Mouse (Mus musculus) layer of hippocampus, postnatal 14 days (tissue): Measurements from ENCODE around the gene Cd200r3. TPM values are rescaled to one million over a fixed set of nuclear protein-coding genes. Genes with fewer than 3 reads are reported as not detected.
A peak's percentile ranks its signal among the peaks of the same experiment; 100 is the strongest.

Experiments
- DNase-seq, 2 experiments: peaks; one replicate each; pipeline ENCODE4 v3.0.0; 2021 to 2022; ENCODE audit warnings: low spot score in 2 of 2, mixed read lengths in 1 of 2
- long read RNA-seq, 2 experiments: library from polyadenylated mRNA; stranded (forward); transcript quantifications; one replicate each; pipeline ENCODE4 v2.0.0; 2021
- total RNA-seq, 2 experiments: library from RNA; stranded (reverse); gene quantifications; 2 replicates each; pipeline ENCODE4 v1.2.3; 2021

Gene Cd200r3
- under 1 TPM in 1 of 2 experiments, not detected in 1; 0.32 TPM for total RNA-seq
- long read RNA-seq, experiment 1, result 0 reads
- long read RNA-seq, experiment 2, result 0 reads

GRCm38 (mm10) chr16:44943468-44943867 lies at the start of gene Cd200r3:
TSS of gene Cd200r3 (plus strand) at chr16:44943678.
- DNase-seq, result no peak

- DNase-seq, result peak; percentile 4 to 67
These were observed 11.5 kb upstream of the Cd200r3 start for GRCm38 (mm10) chr16:44932016-44932415.

GRCm38 (mm10) chr16:44951360-44952114 lies 8.1 kb downstream of the Cd200r3 start:
- no peak for DNase-seq

GRCm38 (mm10) chr16:44962296-44962695 lies 18.8 kb downstream of the Cd200r3 start:
- no peak for DNase-seq

- DNase-seq, result peak in 1 of 2 experiments; percentile 3
These were observed 19.3 kb downstream of the Cd200r3 start for GRCm38 (mm10) chr16:44962777-44963176.

GRCm38 (mm10) chr16:44964526-44965374 lies 21.3 kb downstream of the Cd200r3 start:
- DNase-seq, result no peak

GRCm38 (mm10) chr16:44965428-44965827 lies 21.9 kb downstream of the Cd200r3 start:
- no peak for DNase-seq

- no peak for DNase-seq
These were observed 22.4 kb downstream of the Cd200r3 start for GRCm38 (mm10) chr16:44965890-44966289.

GRCm38 (mm10) chr16:44966891-44967290 lies 23.4 kb downstream of the Cd200r3 start:
- no peak for DNase-seq

GRCm38 (mm10) chr16:44968113-44968512 lies 24.6 kb downstream of the Cd200r3 start:
- DNase-seq, result no peak

- no peak for DNase-seq
These were observed 27.4 kb downstream of the Cd200r3 start for GRCm38 (mm10) chr16:44970925-44971324.

- DNase-seq, result no peak
These were observed 30.6 kb downstream of the Cd200r3 start for GRCm38 (mm10) chr16:44974042-44974441.

- DNase-seq, result no peak
These were observed 32.6 kb downstream of the Cd200r3 start for GRCm38 (mm10) chr16:44976081-44976480.

- no peak for DNase-seq
These were observed 33.6 kb downstream of the Cd200r3 start for GRCm38 (mm10) chr16:44976892-44977633.

GRCm38 (mm10) chr16:44978193-44978592 lies 34.7 kb downstream of the Cd200r3 start:
- DNase-seq, result no peak

GRCm38 (mm10) chr16:44979355-44979896 lies 35.9 kb downstream of the Cd200r3 start:
- no peak for DNase-seq

GRCm38 (mm10) chr16:44982972-44983371 lies 39.5 kb downstream of the Cd200r3 start:
- no peak for DNase-seq

GRCm38 (mm10) chr16:44983379-44984060 lies 40.0 kb downstream of the Cd200r3 start:
- no peak for DNase-seq

GRCm38 (mm10) chr16:44984111-44984510 lies 40.6 kb downstream of the Cd200r3 start:
- DNase-seq, result no peak

- no peak for DNase-seq
These were observed 41.4 kb downstream of the Cd200r3 start for GRCm38 (mm10) chr16:44984925-44985324.
